Mouse (Mus musculus): ENCODE measurements around the gene Gzmn. TPM values are rescaled to one million over a fixed set of nuclear protein-coding genes. Genes with fewer than 3 reads are reported as not detected.
"Not testable (repeated sequence)": the region's sequence is repeated elsewhere in the genome, so short reads cannot be mapped to it uniquely, and the experiment has no call there.

The Gzmn gene
- not detected in 2 replicates for polyA plus RNA-seq (2012)

DNA sequence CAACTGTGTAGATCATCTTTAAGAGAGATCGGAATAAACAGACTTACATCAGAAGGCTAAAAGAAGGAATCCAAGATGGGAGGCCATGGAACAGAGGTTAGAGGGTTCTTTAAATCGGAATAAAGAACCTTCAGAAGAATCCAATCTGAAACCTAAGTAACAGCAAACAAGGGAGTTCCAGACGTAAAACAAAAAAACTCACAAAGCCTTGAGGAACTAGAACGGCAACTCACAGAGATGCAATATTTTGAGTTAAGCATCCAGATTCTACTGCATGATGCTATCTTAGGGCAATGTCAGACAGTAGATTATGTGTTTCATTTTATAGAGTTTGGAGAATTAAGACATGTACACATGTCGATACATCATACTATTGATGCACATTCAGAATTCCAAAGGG is at the start of gene Gzmn:
Gzmn (minus strand) TSS at position 101 of the 400 bp plus-strand sequence.
- H3K36me3 ChIP-seq (ENCODE audit: control insufficient read depth), result no peaks in the 10 kb centered on the region
- H3K4me1 ChIP-seq (ENCODE audit: control insufficient read depth), result no peaks in the 10 kb centered on the region
- TF ChIP-seq GATA1 (IDR thresholded peaks at IDR 0.05; ENCODE audit: low read length), result no peak
- TF ChIP-seq TAL1 (IDR thresholded peaks at IDR 0.05; ENCODE audit: low read length), result no peak
- H3K4me3 ChIP-seq (replicated peaks), result no peak within 1 kb of the TSS
- no peaks in the 10 kb centered on the region for H3K27me3 ChIP-seq (ENCODE audit: control insufficient read depth)
- no peaks in the 10 kb centered on the region for H3K9me3 ChIP-seq (ENCODE audit: control insufficient read depth, low read length)

DNA sequence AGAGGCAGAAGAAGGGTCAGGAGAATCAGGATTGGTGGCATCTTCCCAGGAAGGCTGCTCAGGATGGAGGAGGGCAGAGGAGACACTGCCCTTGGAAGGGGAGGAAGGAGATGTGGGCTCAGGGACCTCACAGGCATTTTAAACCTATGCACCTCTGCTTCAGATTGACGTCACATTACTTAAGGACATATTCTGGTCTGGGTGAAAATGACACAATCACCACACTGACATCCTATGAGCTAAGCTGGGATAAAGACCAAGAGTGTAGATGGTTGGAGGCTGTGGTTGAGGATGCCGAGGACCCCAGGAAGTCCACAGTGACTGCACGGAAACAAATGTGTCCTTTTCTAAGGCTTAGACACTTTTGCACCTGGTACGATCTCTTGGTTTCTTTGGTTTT is 36.9 kb upstream of the Gzmn start, which contains the start of gene Gzmf:
Gzmf (minus strand) TSS at position 101 of the 400 bp plus-strand sequence.
- Histone ChIP-seq H3K4me1 (ENCODE audit: control insufficient read depth) (no peaks in the 10 kb centered on the region), H3K27me3 (ENCODE audit: control insufficient read depth) (no peaks in the 10 kb centered on the region), H3K4me3 (replicated peaks) (no peak within 1 kb of the TSS), H3K9me3 (ENCODE audit: control insufficient read depth, low read length) (no peaks in the 10 kb centered on the region), H3K36me3 (ENCODE audit: control insufficient read depth) (no peaks in the 10 kb centered on the region)
- no peak for TF ChIP-seq GATA1 (IDR thresholded peaks at IDR 0.05; ENCODE audit: low read length)
- TF ChIP-seq TAL1 (IDR thresholded peaks at IDR 0.05; ENCODE audit: low read length), result no peak

DNA sequence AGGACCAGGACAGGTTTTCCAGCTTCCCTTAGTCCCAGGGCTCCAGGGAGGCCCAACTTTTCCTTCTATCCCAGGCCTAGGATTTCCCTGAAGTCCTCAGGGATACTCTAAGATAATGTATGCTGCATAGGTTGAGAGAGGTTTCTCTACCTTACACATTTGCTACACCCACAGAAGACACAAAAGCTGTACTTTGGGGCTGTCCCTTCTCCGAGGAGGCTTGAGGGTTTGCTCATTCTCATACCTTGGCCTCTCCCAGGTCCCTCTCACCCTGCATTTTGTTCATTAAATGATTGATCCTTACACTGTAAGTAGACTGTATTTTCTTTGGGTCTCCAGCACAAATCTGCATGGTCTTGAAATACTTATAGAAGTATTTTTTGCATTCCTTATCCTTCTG is 31.2 kb upstream of the Gzmn start:
- TF ChIP-seq TAL1 (IDR thresholded peaks at IDR 0.05; ENCODE audit: low read length), result no peak
- TF ChIP-seq GATA1 (IDR thresholded peaks at IDR 0.05; ENCODE audit: low read length), result no peak
- Histone ChIP-seq H3K9me3 (ENCODE audit: control insufficient read depth, low read length) (no peaks in the 10 kb centered on the region), H3K27me3 (ENCODE audit: control insufficient read depth) (no peaks in the 10 kb centered on the region), H3K36me3 (ENCODE audit: control insufficient read depth) (no peaks in the 10 kb centered on the region), H3K4me1 (ENCODE audit: control insufficient read depth) (no peaks in the 10 kb centered on the region), H3K4me3 (replicated peaks) (no peak overlapping the region)

DNA sequence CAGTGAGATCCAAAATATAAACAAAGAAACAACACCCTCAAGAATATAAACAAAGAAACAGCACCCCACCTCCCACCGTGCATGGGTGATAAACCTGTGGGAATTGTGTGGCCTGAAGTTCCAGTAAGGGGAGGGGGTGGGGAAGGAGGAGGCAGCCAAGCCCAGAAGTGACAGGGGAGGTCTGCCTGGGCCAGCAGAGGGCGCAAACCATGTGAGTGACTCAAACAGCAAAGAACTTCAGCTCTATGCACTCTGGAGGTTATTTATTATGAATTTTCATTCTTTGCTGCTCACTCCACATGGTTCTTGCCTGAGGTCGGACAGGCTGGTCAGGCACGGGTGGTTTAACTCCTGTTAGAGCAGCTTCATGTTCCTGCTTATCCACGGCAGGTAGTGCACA is 30.6 kb upstream of the Gzmn start:
- H3K4me3 ChIP-seq (replicated peaks); H3K4me1 ChIP-seq (ENCODE audit: control insufficient read depth); H3K9me3 ChIP-seq (ENCODE audit: control insufficient read depth, low read length); H3K36me3 ChIP-seq (ENCODE audit: control insufficient read depth); H3K27me3 ChIP-seq (ENCODE audit: control insufficient read depth): not testable (repeated sequence)

DNA sequence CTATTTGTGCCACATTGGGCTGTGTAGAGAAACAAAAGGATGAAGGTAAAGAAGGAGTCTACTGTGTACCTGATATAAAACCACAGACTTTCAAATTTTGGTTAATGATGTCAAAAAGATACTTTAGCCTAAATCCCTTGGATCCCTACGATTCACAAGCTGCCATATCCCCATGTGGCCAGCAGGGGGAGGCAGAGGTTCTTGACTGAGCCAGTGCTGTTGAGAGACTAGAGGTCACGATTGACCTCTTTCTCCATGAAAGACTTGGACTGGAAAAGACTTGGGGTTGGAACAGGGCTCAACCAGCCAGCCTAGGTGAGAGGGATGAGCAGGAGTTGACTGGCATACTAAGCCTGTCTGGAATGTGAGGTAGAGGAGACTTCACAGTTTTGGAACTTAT is 29.6 kb upstream of the Gzmn start:
- Histone ChIP-seq H3K9me3 (ENCODE audit: control insufficient read depth, low read length) (no peaks in the 10 kb centered on the region), H3K36me3 (ENCODE audit: control insufficient read depth) (no peaks in the 10 kb centered on the region), H3K27me3 (ENCODE audit: control insufficient read depth) (no peaks in the 10 kb centered on the region), H3K4me1 (ENCODE audit: control insufficient read depth) (no peaks in the 10 kb centered on the region), H3K4me3 (replicated peaks) (no peak overlapping the region)
- TF ChIP-seq GATA1 (IDR thresholded peaks at IDR 0.05; ENCODE audit: low read length) (no peak), TAL1 (IDR thresholded peaks at IDR 0.05; ENCODE audit: low read length) (no peak)

DNA sequence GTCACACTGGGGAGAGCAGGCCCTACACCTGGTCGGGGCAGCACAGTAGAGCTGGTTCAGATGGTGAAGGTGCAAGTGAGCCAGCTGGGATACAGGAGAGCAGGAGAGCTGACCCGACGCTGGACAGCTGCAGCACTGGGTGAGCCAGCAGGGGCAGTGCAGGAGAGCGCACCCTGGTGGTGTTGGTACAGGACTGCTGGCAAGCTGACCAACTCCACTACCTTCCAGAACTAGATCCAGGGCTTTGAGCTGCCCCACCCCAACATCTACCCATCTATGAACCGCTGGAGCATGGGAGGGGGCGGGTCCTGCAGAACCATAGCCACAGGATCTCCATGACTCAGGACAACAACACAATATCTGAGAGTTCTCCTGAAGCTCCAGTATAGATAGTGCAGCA is 12.5 kb upstream of the Gzmn start:
- Histone ChIP-seq H3K4me3 (replicated peaks) (no peak overlapping the region), H3K27me3 (ENCODE audit: control insufficient read depth) (no peaks in the 10 kb centered on the region), H3K36me3 (ENCODE audit: control insufficient read depth) (no peaks in the 10 kb centered on the region), H3K9me3 (ENCODE audit: control insufficient read depth, low read length) (0 out of 2 replicates have a peak, but pooled peaks cover 2% of the 10 kb centered on the region), H3K4me1 (ENCODE audit: control insufficient read depth) (no peaks in the 10 kb centered on the region)
- TF ChIP-seq TAL1 (IDR thresholded peaks at IDR 0.05; ENCODE audit: low read length), result no peak
- no peak for TF ChIP-seq GATA1 (IDR thresholded peaks at IDR 0.05; ENCODE audit: low read length)

DNA sequence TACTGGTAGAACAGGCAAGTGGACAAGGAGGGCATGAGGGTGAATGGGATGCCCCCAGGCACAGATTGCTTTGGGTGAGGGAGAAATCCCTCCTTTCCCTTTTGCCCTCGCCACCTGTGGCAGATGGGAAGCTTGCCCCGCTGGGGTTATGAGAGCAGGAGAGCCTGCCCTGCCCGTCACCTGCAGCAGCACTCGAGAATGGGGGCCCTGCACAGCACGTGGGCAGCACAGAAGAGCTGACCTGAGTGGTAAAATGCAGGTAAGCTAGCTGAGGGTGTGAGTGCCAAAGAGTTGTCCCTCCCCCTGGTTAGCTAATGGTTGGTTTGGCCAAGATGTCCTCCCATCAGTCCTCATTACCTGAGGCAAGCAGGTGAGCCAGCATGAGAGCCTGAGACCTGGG is 12.1 kb upstream of the Gzmn start:
- H3K36me3 ChIP-seq (ENCODE audit: control insufficient read depth), result no peaks in the 10 kb centered on the region
- TF ChIP-seq TAL1 (IDR thresholded peaks at IDR 0.05; ENCODE audit: low read length) (no peak), GATA1 (IDR thresholded peaks at IDR 0.05; ENCODE audit: low read length) (no peak)

DNA sequence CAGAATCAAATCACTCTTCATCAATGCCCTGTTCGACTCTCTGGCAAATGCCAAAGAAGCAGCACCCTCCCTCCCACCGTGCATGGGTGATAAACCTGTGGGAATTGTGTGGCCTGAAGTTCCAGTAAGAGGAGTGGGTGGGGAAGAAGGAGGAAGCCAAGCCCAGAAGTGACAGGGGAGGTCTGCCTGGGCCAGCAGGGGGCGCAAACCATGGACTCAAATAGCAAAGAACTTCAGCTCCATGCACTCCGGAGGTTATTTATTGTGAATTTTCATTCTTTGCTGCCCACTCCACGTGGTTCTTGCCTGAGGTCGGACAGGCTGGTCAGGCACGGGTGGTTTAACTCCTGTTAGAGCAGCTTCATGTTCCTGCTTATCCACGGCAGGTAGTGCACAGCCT is 3.3 kb upstream of the Gzmn start:
- H3K9me3 ChIP-seq (ENCODE audit: control insufficient read depth, low read length); H3K27me3 ChIP-seq (ENCODE audit: control insufficient read depth); H3K36me3 ChIP-seq (ENCODE audit: control insufficient read depth); H3K4me3 ChIP-seq (replicated peaks); H3K4me1 ChIP-seq (ENCODE audit: control insufficient read depth): not testable (repeated sequence)

More for the DNA sequence above, 12.1 kb upstream of the Gzmn start:
- Histone ChIP-seq H3K27me3 (ENCODE audit: control insufficient read depth) (no peaks in the 10 kb centered on the region), H3K4me1 (ENCODE audit: control insufficient read depth) (no peaks in the 10 kb centered on the region), H3K9me3 (ENCODE audit: control insufficient read depth, low read length) (0 out of 2 replicates have a peak, but pooled peaks cover 2% of the 10 kb centered on the region), H3K4me3 (replicated peaks) (no peak overlapping the region)

DNA sequence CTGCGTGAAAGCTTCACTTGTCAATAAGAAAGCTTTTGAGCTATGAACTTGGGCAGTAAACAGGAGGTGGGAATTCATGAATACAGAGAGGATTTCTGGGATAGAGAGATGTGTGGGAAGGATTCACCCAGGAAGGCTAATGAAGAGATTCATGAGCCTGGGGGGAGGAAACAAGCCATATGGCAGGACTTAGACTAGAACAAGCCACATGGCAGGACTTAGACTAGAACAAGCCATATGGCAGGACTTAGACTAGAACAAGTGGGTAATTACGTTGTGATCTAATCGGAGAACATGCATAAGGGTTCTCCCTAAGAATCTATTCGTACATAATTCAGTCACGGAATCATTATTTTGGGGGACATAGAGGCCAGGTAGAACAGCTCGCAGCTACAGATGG is 1.0 kb downstream of the Gzmn start:
- H3K4me3 ChIP-seq (replicated peaks), result no peak overlapping the region
- no peak for TF ChIP-seq TAL1 (IDR thresholded peaks at IDR 0.05; ENCODE audit: low read length)
- TF ChIP-seq GATA1 (IDR thresholded peaks at IDR 0.05; ENCODE audit: low read length), result no peak
- no peaks in the 10 kb centered on the region for H3K27me3 ChIP-seq (ENCODE audit: control insufficient read depth)
- H3K36me3 ChIP-seq (ENCODE audit: control insufficient read depth), result no peaks in the 10 kb centered on the region
- no peaks in the 10 kb centered on the region for H3K4me1 ChIP-seq (ENCODE audit: control insufficient read depth)
- H3K9me3 ChIP-seq (ENCODE audit: control insufficient read depth, low read length), result no peaks in the 10 kb centered on the region

DNA sequence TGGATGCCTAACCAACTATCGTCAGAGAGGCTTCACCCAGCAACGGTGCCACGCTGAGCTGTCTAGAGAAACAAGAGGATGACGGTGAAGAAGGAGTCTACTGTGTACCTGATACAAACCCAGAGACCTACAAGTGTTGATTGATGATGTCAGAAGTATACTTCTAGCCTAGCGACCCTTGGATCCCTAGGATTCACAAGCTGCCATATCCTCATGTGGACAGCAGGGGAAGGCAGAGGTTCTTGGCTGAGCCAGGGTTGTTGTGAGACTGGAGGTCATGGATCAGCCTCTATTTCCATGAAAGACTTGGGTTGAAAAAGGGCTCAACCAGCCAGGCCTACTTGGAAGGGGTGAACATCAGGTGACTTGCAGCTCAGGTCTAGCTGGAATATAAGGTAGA is 1.7 kb downstream of the Gzmn start:
- Histone ChIP-seq H3K27me3 (ENCODE audit: control insufficient read depth) (no peaks in the 10 kb centered on the region), H3K36me3 (ENCODE audit: control insufficient read depth) (no peaks in the 10 kb centered on the region), H3K4me3 (replicated peaks) (no peak overlapping the region), H3K4me1 (ENCODE audit: control insufficient read depth) (no peaks in the 10 kb centered on the region), H3K9me3 (ENCODE audit: control insufficient read depth, low read length) (no peaks in the 10 kb centered on the region)
- TF ChIP-seq TAL1 (IDR thresholded peaks at IDR 0.05; ENCODE audit: low read length) (no peak), GATA1 (IDR thresholded peaks at IDR 0.05; ENCODE audit: low read length) (no peak)
